Mouse (Mus musculus) brain, embryonic 14.5 days (tissue): ENCODE data around the gene Plin4.

Experiments
- CTCF ChIP-seq: fragments of 200-500 bp; IDR thresholded peaks from 2 replicates; pipeline ENCODE4 v1.5.1; 2012; ENCODE audit warnings: inconsistent platforms, mild to moderate bottlenecking, moderate library complexity, borderline replicate concordance; ENCODE audit not compliant: insufficient read depth, insufficient read length; ENCODE audit errors: extremely low read depth
- POLR2A ChIP-seq: fragments of 200-500 bp; IDR thresholded peaks from 2 replicates; pipeline ENCODE4 v1.6.1; 2012; ENCODE audit warnings: mild to moderate bottlenecking, inconsistent platforms, borderline replicate concordance; ENCODE audit not compliant: poor library complexity, insufficient read depth, insufficient read length, severe bottlenecking; ENCODE audit errors: extremely low read depth

GRCm38 (mm10) chr17:56121826-56122225 lies 12.2 kb upstream of the Plin4 start, which contains the start of gene Lrg1:
- TF ChIP-seq CTCF, result no peak
- no peak for TF ChIP-seq POLR2A
